Mouse (Mus musculus) forebrain, embryonic 16.5 days (tissue): ENCODE measurements around the gene Agbl1. TPM values are rescaled to one million over a fixed set of nuclear protein-coding genes. Genes with fewer than 3 reads are reported as not detected.

Source experiments
- ATAC-seq: fragments of 200-750 bp; cut with Nextera tagmentation; 2 replicates; pipeline ENCODE4 v1.8.0; 2017; ENCODE audit warnings: mild to moderate bottlenecking, moderate library complexity
- H3K27ac ChIP-seq: fragments of 300-500 bp; sonication (generic); 2 replicates; pipeline ENCODE4 v1.5.1; 2014; ENCODE audit warnings: low read length, control low read depth
- H3K27me3 ChIP-seq: fragments of 300-500 bp; sonication (generic); replicated peaks from 2 replicates; pipeline ENCODE4 v1.6.1; 2014; ENCODE audit warnings: low read length; ENCODE audit not compliant: control insufficient read depth, insufficient read depth
- H3K36me3 ChIP-seq: fragments of 300-500 bp; sonication (generic); 2 replicates; pipeline ENCODE4 v1.6.1; 2014; ENCODE audit not compliant: control insufficient read depth, insufficient read depth
- H3K4me1 ChIP-seq: fragments of 300-500 bp; sonication (generic); replicated peaks from 2 replicates; pipeline ENCODE4 v1.6.1; 2014; ENCODE audit warnings: low read length; ENCODE audit not compliant: control insufficient read depth, insufficient read depth
- H3K4me2 ChIP-seq: fragments of 300-500 bp; sonication (generic); 2 replicates; pipeline ENCODE4 v1.6.1; 2014; ENCODE audit warnings: mild to moderate bottlenecking, low read length, control low read depth
- H3K4me3 ChIP-seq: fragments of 300-500 bp; sonication (generic); replicated peaks from 2 replicates; pipeline ENCODE4 v1.5.1; 2014; ENCODE audit warnings: mild to moderate bottlenecking, low read length, control low read depth
- H3K9ac ChIP-seq: fragments of 300-500 bp; sonication (generic); replicated peaks from 2 replicates; pipeline ENCODE4 v1.6.1; 2014; ENCODE audit warnings: low read depth, low read length, control low read depth
- H3K9me3 ChIP-seq: fragments of 300-500 bp; sonication (generic); 2 replicates; pipeline ENCODE4 v1.6.1; 2016; ENCODE audit warnings: low read length; ENCODE audit not compliant: control insufficient read depth
- WGBS: fragments of 180-500 bp; shearing (Covaris S2); extraction: QIAGEN DNeasy Blood & Tissue Kit; methylation state at CpG from one replicate; pipeline ENCODE4 v1.1.7; 2014; 5-methylcytosine and 5-hydroxymethylcytosine counted together
- polyA plus RNA-seq: library from polyadenylated mRNA; unstranded; fragments of >200 nt; fragmentation: Nextera tagmentation; extraction: Ambion mirVana; gene quantifications from 2 replicates; pipeline ENCODE4 v1.2.1, GENCODE M21; 2015

Agbl1 gene
- polyA plus RNA-seq, 1 experiment from 2014 or later: 0.39 TPM

DNA sequence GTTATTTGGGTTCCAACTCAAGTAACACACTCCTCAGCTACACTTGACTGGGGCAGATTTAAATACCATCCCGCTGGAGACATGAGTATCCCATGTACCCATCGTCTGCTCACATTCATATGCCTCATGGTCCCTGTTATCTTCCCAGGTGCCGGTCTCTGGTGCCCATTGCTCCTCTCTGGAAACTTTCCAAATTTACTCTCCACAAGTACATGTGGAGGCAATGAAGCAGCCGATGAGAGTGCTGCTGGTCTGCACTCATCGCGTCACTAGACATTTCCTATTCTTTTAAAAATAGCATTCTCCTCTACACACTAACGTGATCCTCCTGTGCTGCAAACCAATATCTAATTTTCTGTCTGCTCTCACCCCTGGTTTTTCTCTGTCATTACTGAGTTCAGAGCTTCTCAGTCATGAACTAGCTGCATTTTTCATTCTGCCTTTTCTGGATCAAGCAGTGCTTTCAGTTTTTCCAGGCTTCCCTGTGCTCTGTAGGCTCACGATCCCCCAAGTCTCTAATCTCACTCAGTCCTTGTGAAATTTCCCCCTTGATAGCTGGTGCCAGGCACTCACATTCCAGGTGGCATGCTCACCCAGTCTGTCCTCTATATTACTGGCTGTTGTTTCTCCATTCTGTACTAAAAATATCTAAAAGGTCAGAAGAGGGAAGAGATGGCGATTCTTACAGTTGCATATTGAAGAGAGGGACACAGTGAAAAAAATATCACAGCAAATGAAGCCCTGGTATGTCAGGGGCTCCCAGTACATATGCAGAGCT, 180.9 kb downstream of the Agbl1 start:
- Histone ChIP-seq H3K27me3 (no peaks in the 10 kb centered on the region), H3K9me3 (no peaks in the 10 kb centered on the region), H3K4me1 (no peaks in the 10 kb centered on the region; the same call in 1 of the 2 replicates), H3K9ac (no peak overlapping the region), H3K4me2 (no peak overlapping the region), H3K4me3 (no peak overlapping the region), H3K36me3 (no peaks in the 10 kb centered on the region), H3K27ac (no peak overlapping the region)
- no peak for ATAC-seq
- WGBS: 83% methylated on average over 9 of the region's 9 CpGs

DNA sequence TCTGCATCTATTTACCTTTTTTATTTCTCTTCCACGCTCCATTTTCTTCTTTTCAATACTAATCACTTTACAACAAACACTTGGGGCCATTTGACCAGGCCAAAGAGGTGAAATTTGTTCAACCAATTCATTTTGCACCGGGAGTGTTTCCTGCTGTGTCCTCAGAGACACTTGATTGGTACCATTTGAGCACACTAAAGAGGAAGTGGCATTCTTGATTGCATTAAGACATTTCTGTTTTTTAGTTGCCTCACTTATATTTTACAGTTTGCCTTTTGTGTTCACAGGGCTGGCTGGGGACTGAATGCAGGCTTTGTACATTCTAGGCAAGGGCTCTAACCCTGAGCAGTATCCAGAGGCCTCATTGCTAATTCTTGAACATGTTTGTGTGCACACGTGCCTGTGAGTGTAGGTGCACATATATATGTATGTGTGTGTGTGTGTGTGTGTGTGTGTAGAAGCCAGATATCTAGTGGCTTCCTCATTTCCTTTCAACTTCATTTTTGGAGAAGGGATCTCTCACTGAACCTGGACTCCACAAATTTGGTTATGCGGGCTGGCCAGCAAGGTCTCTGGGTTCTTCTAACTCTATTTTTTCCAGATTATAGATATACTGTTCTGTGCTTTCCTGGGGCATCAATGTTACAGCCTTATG, 182.4 kb downstream of the Agbl1 start:
- Histone ChIP-seq H3K4me2 (no peak overlapping the region), H3K9me3 (no peaks in the 10 kb centered on the region), H3K9ac (no peak overlapping the region), H3K4me1 (no peaks in the 10 kb centered on the region; the same call in 1 of the 2 replicates), H3K27ac (no peak overlapping the region), H3K36me3 (no peaks in the 10 kb centered on the region), H3K4me3 (no peak overlapping the region), H3K27me3 (no peaks in the 10 kb centered on the region)
- no peak for ATAC-seq
- 70% methylated on average over 4 of the region's 4 CpGs for WGBS

DNA sequence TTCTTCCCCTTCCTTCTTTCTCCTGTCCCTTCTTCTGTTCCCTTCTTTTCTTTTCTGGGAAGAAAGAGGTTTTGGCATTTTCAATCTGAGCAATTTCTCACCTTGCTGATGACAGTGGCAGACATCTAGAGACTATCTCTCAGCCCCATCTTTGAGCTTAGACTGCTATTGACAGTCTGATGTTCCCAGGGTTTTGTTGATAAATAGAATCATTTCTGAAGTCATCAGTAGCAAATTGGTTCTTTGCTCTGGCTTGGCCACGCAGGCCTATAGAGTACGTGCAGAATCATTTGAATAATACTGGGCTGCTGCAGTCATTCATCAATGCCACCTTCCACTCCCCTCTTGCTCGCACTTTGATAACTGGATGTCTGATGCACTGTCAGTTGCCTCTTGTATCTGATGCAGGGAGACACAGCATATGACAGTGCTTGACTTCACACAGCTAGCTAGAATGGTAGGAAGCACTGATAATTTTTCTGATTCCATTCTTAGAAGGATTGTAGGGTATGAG, 186.5 kb downstream of the Agbl1 start:
- Histone ChIP-seq H3K27ac (no peak overlapping the region), H3K4me1 (no peaks in the 10 kb centered on the region), H3K27me3 (no peaks in the 10 kb centered on the region), H3K9me3 (no peaks in the 10 kb centered on the region), H3K4me3 (no peak overlapping the region), H3K9ac (no peak overlapping the region), H3K36me3 (no peaks in the 10 kb centered on the region), H3K4me2 (no peak overlapping the region)
- ATAC-seq: no peak
- WGBS: 65% methylated on average over 3 of the region's 3 CpGs

DNA sequence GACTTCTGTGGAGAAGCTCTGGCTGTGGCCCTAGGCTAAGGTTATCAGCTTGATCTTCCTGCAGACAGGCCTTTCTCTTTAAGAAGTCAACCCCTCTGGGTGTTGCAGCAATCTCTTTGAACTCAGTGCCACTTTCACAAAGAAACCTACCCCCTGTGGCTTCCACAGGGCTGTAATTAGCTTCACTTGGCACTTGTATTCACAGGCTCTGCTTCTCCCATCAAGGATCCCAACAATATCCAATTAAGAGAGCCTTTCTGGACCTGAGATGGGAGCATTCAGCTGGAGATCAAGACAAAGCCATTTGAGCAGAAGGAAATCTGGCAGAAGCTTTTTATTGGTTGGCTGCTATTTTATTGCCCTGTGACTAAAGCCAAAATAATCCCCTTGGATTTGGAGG, 208.9 kb downstream of the Agbl1 start:
- peaks cover 7% of the 10 kb centered on the region; the same call in 1 of the 2 replicates for H3K4me1 ChIP-seq
- H3K9ac ChIP-seq: no peak overlapping the region
- no peak overlapping the region for H3K4me2 ChIP-seq
- peak; percentile 93 for ATAC-seq
- H3K4me3 ChIP-seq: no peak overlapping the region
- no peaks in the 10 kb centered on the region for H3K9me3 ChIP-seq
- H3K27ac ChIP-seq: no peak overlapping the region
- H3K27me3 ChIP-seq: no peaks in the 10 kb centered on the region
- no peaks in the 10 kb centered on the region for H3K36me3 ChIP-seq

DNA sequence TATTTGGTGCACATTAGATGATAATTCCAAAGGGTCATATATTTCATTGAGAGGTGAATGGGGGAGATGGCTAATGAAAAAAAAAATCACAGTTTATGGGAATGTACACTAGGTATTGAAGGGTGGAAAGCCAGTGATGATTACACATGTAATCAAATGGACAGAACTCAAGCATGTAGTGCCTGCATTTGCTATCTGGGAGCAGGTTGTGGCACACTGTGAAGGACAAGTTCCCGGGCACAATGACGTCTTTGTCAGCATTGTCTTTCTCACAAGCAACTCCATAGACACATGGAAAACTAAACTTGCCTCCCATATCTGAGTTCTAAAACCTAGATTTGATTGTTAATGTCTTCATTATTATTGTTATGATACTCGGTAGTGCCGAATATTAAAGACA, 209.3 kb downstream of the Agbl1 start:
- Histone ChIP-seq H3K27ac (no peak overlapping the region), H3K4me1 (peaks cover 7% of the 10 kb centered on the region; the same call in 1 of the 2 replicates), H3K27me3 (no peaks in the 10 kb centered on the region), H3K36me3 (no peaks in the 10 kb centered on the region), H3K4me2 (no peak overlapping the region), H3K9ac (no peak overlapping the region), H3K4me3 (no peak overlapping the region), H3K9me3 (no peaks in the 10 kb centered on the region)
- peak; percentile 52; the same call in 1 of the 2 replicates for ATAC-seq
- WGBS: 9% methylated on average over 4 of the region's 4 CpGs

DNA sequence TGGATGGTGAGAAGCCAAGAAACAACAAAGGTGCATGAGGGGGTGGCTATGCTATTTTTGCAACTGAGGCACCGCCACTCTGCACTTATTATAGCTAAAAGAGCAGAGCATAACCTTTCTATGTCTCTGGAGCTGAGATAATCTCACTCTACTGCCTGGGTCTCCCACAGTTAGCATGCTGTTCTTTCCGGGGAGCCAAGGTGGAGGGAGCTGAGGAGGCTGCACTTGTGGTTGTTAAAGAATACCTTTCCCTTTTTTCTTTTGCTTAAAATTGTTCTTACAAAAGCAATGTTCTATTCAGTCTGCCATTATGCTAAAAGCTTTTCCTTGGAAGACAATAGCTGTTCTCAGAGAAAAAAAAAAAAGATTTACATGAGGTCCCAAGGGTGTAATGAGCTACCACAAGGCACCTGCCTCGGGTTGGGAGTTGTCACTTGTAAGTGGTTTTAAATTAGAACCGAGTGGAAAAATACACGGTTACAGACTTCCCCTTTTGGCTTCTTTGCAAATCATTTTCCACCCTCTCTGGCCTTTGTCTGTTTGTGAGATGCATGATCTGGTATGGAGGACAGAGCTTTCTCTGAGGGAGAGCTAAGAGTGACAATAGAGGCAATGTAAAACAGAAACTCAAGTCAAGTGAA, 232.8 kb downstream of the Agbl1 start:
- H3K27ac ChIP-seq: peak overlapping the region; percentile 65
- peak; percentile 63 for ATAC-seq
- H3K4me3 ChIP-seq: no peak overlapping the region
- no peaks in the 10 kb centered on the region for H3K4me1 ChIP-seq
- WGBS: 41% methylated on average over 5 of the region's 5 CpGs
- no peaks in the 10 kb centered on the region for H3K36me3 ChIP-seq
- H3K27me3 ChIP-seq: no peaks in the 10 kb centered on the region
- H3K9me3 ChIP-seq: no peaks in the 10 kb centered on the region
- H3K4me2 ChIP-seq: no peak overlapping the region
- H3K9ac ChIP-seq: no peak overlapping the region

DNA sequence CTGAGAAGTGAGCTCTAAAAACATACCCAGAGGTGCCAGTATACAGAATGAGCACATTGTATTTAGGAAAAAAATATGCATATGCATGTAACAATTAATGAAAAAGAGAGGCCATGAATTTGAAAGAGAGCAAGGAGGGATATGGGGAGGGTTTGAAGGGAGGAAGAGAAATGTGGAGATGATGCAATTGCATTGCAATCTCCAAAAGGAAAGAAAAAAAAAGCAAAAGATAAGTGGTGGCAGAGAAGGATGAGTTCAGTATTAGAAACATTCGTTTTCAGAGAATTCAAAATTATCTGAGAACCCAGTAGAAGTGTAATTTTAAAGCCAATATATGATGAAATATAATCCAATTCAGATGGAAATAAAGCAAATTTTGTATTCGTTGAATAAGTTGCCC, 236.7 kb downstream of the Agbl1 start:
- no peak overlapping the region for H3K27ac ChIP-seq
- no peak overlapping the region for H3K4me2 ChIP-seq
- no peaks in the 10 kb centered on the region for H3K36me3 ChIP-seq
- no peak for ATAC-seq
- no peaks in the 10 kb centered on the region for H3K4me1 ChIP-seq
- no peaks in the 10 kb centered on the region for H3K27me3 ChIP-seq
- WGBS: 68% methylated on average over 2 of the region's 2 CpGs
- H3K4me3 ChIP-seq: no peak overlapping the region
- no peak overlapping the region for H3K9ac ChIP-seq
- no peaks in the 10 kb centered on the region for H3K9me3 ChIP-seq

DNA sequence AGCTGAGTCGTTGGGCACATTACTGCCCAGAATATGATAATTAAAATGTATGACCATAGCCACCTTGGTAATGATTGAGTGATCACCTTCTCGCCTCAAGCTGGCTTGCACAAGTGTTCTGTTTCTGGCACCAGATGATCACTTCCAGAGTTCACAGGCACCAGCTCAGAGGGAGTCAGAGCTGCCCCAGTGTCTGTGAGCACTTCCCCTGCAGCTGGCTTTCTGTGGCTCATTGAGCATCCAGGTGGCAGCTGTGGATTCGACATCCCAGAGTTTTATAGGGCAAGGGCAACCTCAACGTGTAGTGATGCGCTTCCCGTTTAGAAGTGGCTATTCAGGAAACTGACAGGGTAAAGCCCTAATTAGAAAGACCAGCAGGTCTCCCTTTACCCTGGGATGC, 244.5 kb downstream of the Agbl1 start:
- Histone ChIP-seq H3K27me3 (no peaks in the 10 kb centered on the region), H3K27ac (no peak overlapping the region), H3K4me3 (no peak overlapping the region), H3K9me3 (no peaks in the 10 kb centered on the region), H3K4me1 (no peaks in the 10 kb centered on the region), H3K4me2 (no peak overlapping the region), H3K9ac (no peak overlapping the region), H3K36me3 (no peaks in the 10 kb centered on the region)
- WGBS: 32% methylated on average over 6 of the region's 6 CpGs
- ATAC-seq: no peak; the same call in 1 of the 2 replicates

DNA sequence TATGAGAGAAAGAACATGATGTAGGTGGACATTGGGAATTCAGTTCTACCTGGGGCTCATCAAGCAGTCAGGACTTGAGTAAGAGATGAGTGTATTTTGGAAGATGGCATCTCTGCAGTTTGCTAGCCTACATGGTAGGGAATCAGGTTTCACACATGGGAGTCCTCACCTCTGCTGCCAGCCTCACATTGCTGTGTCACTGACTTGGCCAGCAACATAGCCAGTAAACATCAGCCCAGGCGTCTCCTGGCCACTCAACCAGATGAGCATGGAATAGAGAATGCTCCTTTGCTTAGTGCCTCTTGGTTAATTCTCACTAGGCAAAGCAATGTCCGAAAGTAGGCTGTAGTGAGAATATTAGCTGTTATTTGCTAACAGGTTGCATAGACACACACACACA, 255.9 kb downstream of the Agbl1 start:
- ATAC-seq: no peak
- no peaks in the 10 kb centered on the region for H3K36me3 ChIP-seq
- H3K9me3 ChIP-seq: no peaks in the 10 kb centered on the region
- 94% methylated on average over 2 of the region's 2 CpGs for WGBS
- H3K4me3 ChIP-seq: no peak overlapping the region
- no peaks in the 10 kb centered on the region for H3K4me1 ChIP-seq
- no peak overlapping the region for H3K4me2 ChIP-seq
- no peak overlapping the region for H3K9ac ChIP-seq
- H3K27ac ChIP-seq: no peak overlapping the region
- H3K27me3 ChIP-seq: no peaks in the 10 kb centered on the region
